Mouse (Mus musculus) embryonic fibroblast, embryonic 13.5 days (primary cell): ENCODE measurements around the gene Fndc7. TPM values are rescaled to one million over a fixed set of nuclear protein-coding genes. Genes with fewer than 3 reads are reported as not detected.
"Not testable (repeated sequence)": the region's sequence is repeated elsewhere in the genome, so short reads cannot be mapped to it uniquely, and the experiment has no call there.

Experiments used
- H3K27ac ChIP-seq: 2 replicates; pipeline ENCODE4 v1.5.1; 2012; ENCODE audit warnings: low read length, control low read depth, inconsistent platforms; ENCODE audit not compliant: insufficient read depth
- H3K4me1 ChIP-seq: 2 replicates; pipeline ENCODE4 v1.6.1; 2011; ENCODE audit warnings: low read length; ENCODE audit not compliant: control insufficient read depth, insufficient read depth
- H3K4me3 ChIP-seq: 2 replicates; pipeline ENCODE4 v1.5.1; 2011; ENCODE audit warnings: mild to moderate bottlenecking, control low read depth, low read length; ENCODE audit not compliant: insufficient read depth
- CTCF ChIP-seq: IDR thresholded peaks from 2 replicates; pipeline ENCODE4 v1.5.1; 2011; ENCODE audit warnings: mild to moderate bottlenecking, control low read depth, low read length, moderate library complexity, borderline replicate concordance; ENCODE audit not compliant: insufficient read depth
- POLR2A ChIP-seq: IDR thresholded peaks from 2 replicates; pipeline ENCODE4 v1.6.1; 2011; ENCODE audit warnings: low read depth, mild to moderate bottlenecking, control low read depth, low read length, moderate library complexity
- polyA plus RNA-seq: library from polyadenylated mRNA; stranded (reverse); fragments of >200 nt; gene quantifications from 2 replicates; pipeline ENCODE4 v1.2.4, GENCODE M21; 2011; ENCODE audit warnings: low read depth; ENCODE audit not compliant: missing spikeins, insufficient read length

Fndc7 gene
- polyA plus RNA-seq, 1 experiment: not detected

- Histone ChIP-seq H3K4me1 (no peaks in the 10 kb centered on the region), H3K4me3 (no peak overlapping the region), H3K27ac (no peak overlapping the region)
- no peak for TF ChIP-seq CTCF
- TF ChIP-seq POLR2A: no peak
Measured at GRCm38 (mm10) chr3:108844521-108844920, 45.3 kb downstream of the Fndc7 start.

GRCm38 (mm10) chr3:108844026-108844425 is 45.8 kb downstream of the Fndc7 start:
- no peak overlapping the region for H3K4me3 ChIP-seq
- no peak overlapping the region for H3K27ac ChIP-seq
- H3K4me1 ChIP-seq: no peaks in the 10 kb centered on the region
- no peak for TF ChIP-seq POLR2A
- TF ChIP-seq CTCF: no peak

- no peaks in the 10 kb centered on the region for H3K4me1 ChIP-seq
- H3K4me3 ChIP-seq: no peak overlapping the region
- H3K27ac ChIP-seq: no peak overlapping the region
- TF ChIP-seq POLR2A (no peak), CTCF (no peak)
Measured at GRCm38 (mm10) chr3:108840716-108841054, 49.1 kb downstream of the Fndc7 start.

- H3K27ac ChIP-seq: peak within 1 kb of the TSS; percentile 84
- peak; percentile 96 for TF ChIP-seq CTCF
- peak; percentile 90 for TF ChIP-seq POLR2A
- H3K4me3 ChIP-seq: peak within 1 kb of the TSS; percentile 86
- H3K4me1 ChIP-seq: no peaks in the 10 kb centered on the region
Measured at GRCm38 (mm10) chr3:108840000-108840715, 49.6 kb downstream of the Fndc7 start, which contains the start of gene Stxbp3. Gene Stxbp3 (minus strand): TSS chr3:108840526.

DNA sequence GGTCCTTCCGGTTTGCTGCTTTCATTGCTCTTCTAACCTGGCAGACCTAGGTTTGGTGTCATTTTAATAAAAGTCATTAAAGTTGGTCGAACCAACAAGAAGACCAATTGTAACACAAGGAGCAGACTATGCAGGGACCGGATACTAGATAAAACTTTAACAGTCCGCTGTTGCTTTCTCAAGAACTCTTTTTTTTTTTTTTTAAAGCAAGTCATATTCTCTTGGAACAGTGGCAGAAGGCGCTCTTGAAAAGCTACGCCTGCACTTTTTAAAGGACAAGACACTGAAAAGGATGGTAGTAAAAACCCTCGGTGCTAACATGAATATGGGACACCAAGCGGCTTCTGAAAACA is 50.2 kb downstream of the Fndc7 start:
- TF ChIP-seq CTCF (no peak), POLR2A (no peak)
- peak overlapping the region; percentile 86 for H3K4me3 ChIP-seq
- peak overlapping the region; percentile 84 for H3K27ac ChIP-seq
- no peaks in the 10 kb centered on the region for H3K4me1 ChIP-seq

DNA sequence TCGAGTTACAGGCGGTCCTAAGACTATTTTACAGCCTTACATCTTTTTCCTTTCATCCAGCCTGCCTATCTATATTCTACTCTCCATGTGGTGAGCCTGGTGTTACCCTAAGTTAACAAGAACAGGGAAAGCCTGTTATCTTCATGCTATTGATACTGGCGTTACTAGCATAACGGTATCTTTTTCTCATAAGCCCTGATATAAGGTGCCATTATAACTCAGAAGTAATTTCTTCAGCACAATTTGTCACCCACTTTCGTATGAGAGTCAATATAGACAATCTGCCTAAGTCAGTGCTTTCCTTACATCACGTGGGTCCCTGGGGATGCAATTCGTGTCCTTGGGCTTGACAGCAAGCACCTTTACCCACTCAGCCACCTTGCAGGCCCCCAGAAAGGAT is 50.8 kb downstream of the Fndc7 start:
- Histone ChIP-seq H3K4me3 (peak overlapping the region; percentile 37), H3K27ac (no peak overlapping the region), H3K4me1 (no peaks in the 10 kb centered on the region)
- TF ChIP-seq CTCF (no peak), POLR2A (no peak)

- TF ChIP-seq CTCF: no peak
- TF ChIP-seq POLR2A: no peak
- Histone ChIP-seq H3K27ac (no peak overlapping the region), H3K4me3 (no peak overlapping the region), H3K4me1 (no peaks in the 10 kb centered on the region)
Measured at GRCm38 (mm10) chr3:108836931-108837330, 52.9 kb downstream of the Fndc7 start.

- not testable (repeated sequence) for H3K4me1 ChIP-seq, H3K4me3 ChIP-seq
Measured at GRCm38 (mm10) chr3:108833717-108834116, 56.1 kb downstream of the Fndc7 start.

GRCm38 (mm10) chr3:108831750-108832149 is 58.1 kb downstream of the Fndc7 start:
- Histone ChIP-seq H3K4me1 (no peaks in the 10 kb centered on the region), H3K4me3 (no peak overlapping the region), H3K27ac (no peak overlapping the region)
- TF ChIP-seq CTCF: no peak
- no peak for TF ChIP-seq POLR2A

More at GRCm38 (mm10) chr3:108833717-108834116, 56.1 kb downstream of the Fndc7 start:
- not testable (repeated sequence) for H3K27ac ChIP-seq

DNA sequence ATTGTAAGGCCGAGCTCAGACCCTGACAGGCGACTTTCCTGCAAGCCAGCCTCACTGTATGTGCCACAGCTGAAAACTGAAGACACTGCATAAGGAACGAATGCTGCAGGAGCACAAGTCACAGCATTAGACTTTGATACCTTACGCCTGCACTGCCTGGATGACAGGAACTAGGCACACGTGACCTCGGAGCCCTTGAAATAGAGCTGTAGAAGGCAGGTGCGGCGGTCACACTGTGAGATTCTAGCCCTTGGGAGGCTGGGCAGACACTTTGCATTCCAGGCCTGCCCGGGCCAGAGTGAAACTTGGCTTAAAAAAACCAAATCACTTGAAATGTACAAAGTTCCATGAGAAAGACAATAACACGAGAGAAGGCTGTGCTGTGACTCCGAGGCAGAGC is 59.3 kb downstream of the Fndc7 start:
- H3K4me3 ChIP-seq: no peak overlapping the region
- no peaks in the 10 kb centered on the region for H3K4me1 ChIP-seq
- H3K27ac ChIP-seq: no peak overlapping the region
- TF ChIP-seq POLR2A: no peak
- no peak for TF ChIP-seq CTCF
